Mouse (Mus musculus) brain, embryonic 14.5 days (tissue): Measurements from ENCODE around the gene Lipc.

Experiments used
- CTCF ChIP-seq: fragments of 200-500 bp; IDR thresholded peaks from 2 replicates; pipeline ENCODE4 v1.5.1; 2012; ENCODE audit warnings: inconsistent platforms, mild to moderate bottlenecking, moderate library complexity, borderline replicate concordance; ENCODE audit not compliant: insufficient read depth, insufficient read length; ENCODE audit errors: extremely low read depth
- POLR2A ChIP-seq: fragments of 200-500 bp; IDR thresholded peaks from 2 replicates; pipeline ENCODE4 v1.6.1; 2012; ENCODE audit warnings: mild to moderate bottlenecking, inconsistent platforms, borderline replicate concordance; ENCODE audit not compliant: poor library complexity, insufficient read depth, insufficient read length, severe bottlenecking; ENCODE audit errors: extremely low read depth

GRCm38 (mm10) chr9:70834730-70835154, 117.3 kb downstream of the Lipc start:
- TF ChIP-seq CTCF (no peak), POLR2A (no peak)
